Mouse (Mus musculus) hindbrain, embryonic 11.5 days (tissue): ENCODE results near the gene Rgs6. TPM values are rescaled to one million over a fixed set of nuclear protein-coding genes. Genes with fewer than 3 reads are reported as not detected.
A peak's percentile ranks its signal among the peaks of the same experiment; 100 is the strongest.

Source experiments
- ATAC-seq: fragments of 200-750 bp; cut with Nextera tagmentation; 2 replicates; pipeline ENCODE4 v1.8.0; 2017; ENCODE audit warnings: mild to moderate bottlenecking, moderate TSS enrichment, moderate library complexity; ENCODE audit not compliant: low FRiP score
- DNase-seq: peaks from one replicate; pipeline ENCODE4 v3.0.0-alpha.2; 2015; ENCODE audit warnings: low spot score
- H3K27ac ChIP-seq: fragments of 300-500 bp; sonication (generic); 2 replicates; pipeline ENCODE4 v1.5.1; 2014; ENCODE audit warnings: mild to moderate bottlenecking, low read depth, low read length
- H3K27me3 ChIP-seq: fragments of 300-500 bp; sonication (generic); 2 replicates; pipeline ENCODE4 v1.6.1; 2014; ENCODE audit warnings: mild to moderate bottlenecking, low read length, moderate library complexity, mixed read lengths; ENCODE audit not compliant: control insufficient read depth, insufficient read depth
- H3K36me3 ChIP-seq: fragments of 300-500 bp; sonication (generic); 2 replicates; pipeline ENCODE4 v1.6.1; 2014; ENCODE audit warnings: mild to moderate bottlenecking, low read length, moderate library complexity, mixed read lengths; ENCODE audit not compliant: control insufficient read depth, insufficient read depth
- H3K4me1 ChIP-seq: fragments of 300-500 bp; sonication (generic); replicated peaks from 2 replicates; pipeline ENCODE4 v1.6.1; 2014; ENCODE audit warnings: low read length, mixed read lengths; ENCODE audit not compliant: control insufficient read depth, insufficient read depth
- H3K4me2 ChIP-seq: fragments of 300-500 bp; sonication (generic); replicated peaks from 2 replicates; pipeline ENCODE4 v1.6.1; 2014; ENCODE audit warnings: mild to moderate bottlenecking, low read depth, low read length
- H3K4me3 ChIP-seq: fragments of 300-500 bp; sonication (generic); 2 replicates; pipeline ENCODE4 v1.5.1; 2014; ENCODE audit warnings: low read depth, low read length
- H3K9ac ChIP-seq: fragments of 300-500 bp; sonication (generic); 2 replicates; pipeline ENCODE4 v1.6.1; 2014; ENCODE audit warnings: low read depth, low read length
- H3K9me3 ChIP-seq: fragments of 300-500 bp; sonication (generic); 2 replicates; pipeline ENCODE4 v1.6.1; 2016; ENCODE audit warnings: low read length; ENCODE audit not compliant: control insufficient read depth
- WGBS: fragments of 180-500 bp; shearing (Covaris S2); extraction: QIAGEN DNeasy Blood & Tissue Kit; methylation state at CpG from one replicate; pipeline ENCODE4 v1.1.7; 2014; 5-methylcytosine and 5-hydroxymethylcytosine counted together
- polyA plus RNA-seq: library from polyadenylated mRNA; unstranded; fragments of >200 nt; fragmentation: Nextera tagmentation; extraction: Ambion mirVana; gene quantifications from 2 replicates; pipeline ENCODE4 v1.2.1, GENCODE M21; 2014

Rgs6 gene
- polyA plus RNA-seq, 1 experiment from 2014 or later: 0.22 TPM

DNA sequence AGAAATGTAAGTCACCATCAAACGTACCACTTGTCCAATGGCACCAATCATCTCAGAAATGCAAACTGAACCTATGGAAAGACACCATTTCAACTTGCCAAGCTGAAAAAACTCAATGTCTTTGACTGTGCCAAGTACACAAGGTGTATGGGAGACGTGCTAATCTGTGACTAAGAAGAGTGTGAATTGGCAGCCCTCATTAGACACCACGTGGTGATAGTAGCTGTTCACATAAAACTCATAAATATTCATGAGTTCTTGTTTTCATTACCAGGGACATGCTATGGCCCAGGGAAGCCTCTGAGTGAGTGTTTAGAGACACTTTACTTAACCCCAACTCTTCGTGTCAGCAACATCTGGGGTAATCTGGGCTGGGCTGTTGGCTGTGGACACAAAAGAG, 405.8 kb downstream of the Rgs6 start:
- DNase-seq: peak; percentile 16

DNA sequence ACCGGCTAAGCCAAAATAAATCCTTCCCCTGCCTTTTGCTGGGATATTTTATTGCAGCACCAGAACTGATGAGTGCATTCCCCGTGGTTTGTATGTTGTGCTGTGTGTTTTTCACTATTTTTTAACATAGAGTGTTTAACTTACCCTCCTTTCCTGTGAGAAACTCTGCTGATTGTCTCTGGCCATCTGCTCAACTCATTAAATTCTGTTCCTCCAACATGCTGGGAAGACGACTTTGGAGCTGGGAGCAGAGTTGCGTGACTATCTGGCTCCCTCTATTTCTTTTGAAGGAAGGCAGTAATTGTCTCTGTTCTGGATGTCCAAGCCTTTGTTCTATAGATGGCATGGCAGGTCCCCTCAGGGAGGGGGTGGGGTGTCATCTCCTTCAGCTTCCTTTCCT, 408.7 kb downstream of the Rgs6 start:
- no peak overlapping the region for H3K4me3 ChIP-seq
- ATAC-seq (no peak), DNase-seq (no peak)
- no peaks in the 10 kb centered on the region for H3K27me3 ChIP-seq
- no peak overlapping the region for H3K9ac ChIP-seq
- no peaks in the 10 kb centered on the region for H3K36me3 ChIP-seq
- WGBS: 40% methylated on average over 4 of the region's 4 CpGs
- H3K27ac ChIP-seq: no peak overlapping the region
- H3K4me2 ChIP-seq: no peak overlapping the region
- no peaks in the 10 kb centered on the region for H3K4me1 ChIP-seq
- H3K9me3 ChIP-seq: no peaks in the 10 kb centered on the region

More for the DNA sequence above, 405.8 kb downstream of the Rgs6 start:
- Histone ChIP-seq H3K27ac (no peak overlapping the region), H3K27me3 (no peaks in the 10 kb centered on the region), H3K36me3 (no peaks in the 10 kb centered on the region), H3K4me3 (no peak overlapping the region), H3K4me1 (no peaks in the 10 kb centered on the region), H3K4me2 (no peak overlapping the region), H3K9me3 (no peaks in the 10 kb centered on the region), H3K9ac (no peak overlapping the region)
- whole genome bisulfite sequencing: 35% methylated on average over 4 of the region's 4 CpGs
- peak; percentile 51; the same call in 1 of the 2 replicates for ATAC-seq

DNA sequence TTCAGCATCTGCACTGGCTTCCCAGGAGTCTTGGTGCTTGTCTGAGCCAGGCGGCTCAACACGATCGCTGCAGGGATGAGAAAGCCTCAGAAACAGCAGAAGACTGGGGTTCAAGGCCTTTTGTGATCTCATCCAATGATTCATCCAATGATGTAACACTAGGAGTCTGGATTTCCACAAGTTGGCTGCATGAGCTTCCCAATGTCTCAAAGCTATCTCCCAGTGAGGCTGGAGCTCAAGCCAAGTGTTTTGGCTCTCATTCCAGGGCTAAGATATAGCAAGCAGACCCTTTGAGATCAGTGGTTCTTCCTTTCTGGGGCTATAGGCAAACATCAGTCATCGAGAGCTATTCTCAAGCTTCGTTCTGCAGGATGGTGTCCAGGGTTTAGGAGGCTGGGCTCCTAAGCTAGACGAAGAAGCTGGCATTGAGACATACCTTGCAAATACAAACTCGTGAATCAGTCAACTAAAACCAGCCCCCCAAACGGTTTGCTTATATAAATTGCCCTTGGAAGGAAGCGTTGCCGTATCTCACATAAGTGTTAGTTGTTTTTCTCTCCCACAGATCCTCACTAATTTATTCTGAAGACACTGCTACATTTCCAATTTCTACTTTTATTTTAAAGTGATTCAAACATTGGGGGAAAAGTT, 410.7 kb downstream of the Rgs6 start:
- Histone ChIP-seq H3K4me2 (no peak overlapping the region), H3K9me3 (no peaks in the 10 kb centered on the region), H3K9ac (no peak overlapping the region), H3K27ac (no peak overlapping the region), H3K4me3 (no peak overlapping the region), H3K27me3 (no peaks in the 10 kb centered on the region), H3K36me3 (no peaks in the 10 kb centered on the region), H3K4me1 (no peaks in the 10 kb centered on the region)
- ATAC-seq (no peak), DNase-seq (no peak)
- 94% methylated on average over 10 of the region's 10 CpGs for WGBS

DNA sequence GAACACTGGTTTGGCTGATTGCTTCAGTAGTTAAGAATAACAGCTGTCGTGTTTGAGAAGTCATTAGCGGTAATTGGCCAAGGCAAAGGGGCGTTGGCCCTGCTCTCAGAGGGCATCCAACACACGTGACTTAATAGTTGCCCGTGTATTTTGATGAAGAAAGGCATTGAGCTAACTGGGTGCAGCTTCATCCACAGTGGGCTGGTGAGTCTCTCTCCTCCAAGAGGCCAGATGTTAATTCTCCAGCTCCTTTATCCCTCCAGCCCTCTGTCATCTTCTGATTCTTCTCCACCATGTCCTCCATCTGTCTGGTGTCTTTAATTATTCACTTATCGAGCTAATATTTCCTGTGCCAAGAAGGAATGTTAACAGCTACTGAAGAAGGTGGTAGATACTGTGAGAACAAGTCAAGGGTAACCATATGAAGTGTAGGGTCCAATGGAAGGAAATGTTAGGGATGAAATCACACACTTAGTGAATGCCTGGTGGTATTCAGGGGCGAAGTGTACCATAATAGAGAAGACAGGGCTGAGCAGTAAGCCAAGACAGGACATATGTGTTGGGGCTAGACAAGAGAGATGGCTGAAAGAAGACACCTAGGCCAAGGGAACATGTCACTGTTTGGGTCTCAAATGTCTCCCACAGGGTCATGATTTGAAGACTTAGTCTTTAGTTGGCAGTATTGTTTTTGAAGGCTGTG, 411.4 kb downstream of the Rgs6 start:
- no peaks in the 10 kb centered on the region for H3K4me1 ChIP-seq
- no peaks in the 10 kb centered on the region for H3K9me3 ChIP-seq
- H3K4me2 ChIP-seq: no peak overlapping the region
- DNase-seq (no peak), ATAC-seq (no peak)
- H3K4me3 ChIP-seq: no peak overlapping the region
- 90% methylated on average over 7 of the region's 7 CpGs for WGBS
- no peaks in the 10 kb centered on the region for H3K27me3 ChIP-seq
- H3K36me3 ChIP-seq: no peaks in the 10 kb centered on the region
- no peak overlapping the region for H3K27ac ChIP-seq
- H3K9ac ChIP-seq: no peak overlapping the region

DNA sequence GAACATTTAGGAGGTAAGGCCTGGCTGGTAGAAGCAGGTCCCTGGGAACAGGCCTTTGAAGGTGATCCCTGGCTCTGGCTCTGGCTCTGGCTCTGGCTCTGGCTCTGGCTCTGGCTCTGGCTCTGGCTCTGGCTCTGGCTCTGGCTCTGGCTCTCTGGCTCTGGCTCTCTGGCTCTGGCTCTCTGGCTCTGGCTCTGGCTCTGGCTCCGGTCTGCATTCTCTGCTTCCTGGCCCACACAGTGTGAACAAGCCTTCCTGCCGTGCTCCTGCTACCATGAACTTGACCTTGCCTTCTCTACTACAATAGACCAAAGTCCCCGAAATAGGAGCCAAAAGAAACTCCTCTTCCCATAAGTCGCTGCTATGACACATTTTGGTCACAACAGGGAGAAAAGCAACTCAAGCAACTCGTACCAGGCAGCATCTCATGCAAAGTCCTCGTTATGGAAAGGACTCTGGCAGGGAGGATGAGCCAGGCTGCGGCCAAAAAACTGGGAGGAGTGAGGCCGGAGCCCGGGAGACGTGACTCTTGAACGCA, 412.0 kb downstream of the Rgs6 start:
- no peaks in the 10 kb centered on the region for H3K36me3 ChIP-seq
- H3K9ac ChIP-seq: no peak overlapping the region
- H3K27ac ChIP-seq: no peak overlapping the region
- H3K4me3 ChIP-seq: no peak overlapping the region
- no peaks in the 10 kb centered on the region for H3K9me3 ChIP-seq
- no peak overlapping the region for H3K4me2 ChIP-seq
- ATAC-seq (no peak), DNase-seq (no peak)
- no peaks in the 10 kb centered on the region for H3K4me1 ChIP-seq
- no peaks in the 10 kb centered on the region for H3K27me3 ChIP-seq
- 90% methylated on average over 11 of the region's 11 CpGs for WGBS

DNA sequence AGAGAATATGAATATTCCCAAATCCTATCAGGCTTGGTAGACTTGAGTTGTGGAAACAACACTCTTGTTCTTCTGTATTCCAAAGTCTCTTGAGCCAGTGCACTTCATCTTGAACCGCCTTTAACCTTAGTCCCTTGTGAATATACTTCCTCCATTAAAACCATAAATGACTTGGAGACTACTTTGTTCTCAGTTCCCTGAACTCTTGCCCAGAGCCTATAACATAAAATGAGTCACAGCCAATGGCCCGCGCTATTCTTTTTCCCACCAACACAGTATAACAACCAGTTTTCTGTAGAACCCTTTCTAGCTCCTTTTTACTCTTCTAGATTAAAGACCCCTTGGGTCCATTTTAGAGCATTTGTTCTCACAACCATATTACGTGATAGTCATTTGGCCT, 412.9 kb downstream of the Rgs6 start:
- 89% methylated on average over 4 of the region's 4 CpGs for WGBS
- Histone ChIP-seq H3K4me2 (no peak overlapping the region), H3K27me3 (no peaks in the 10 kb centered on the region), H3K27ac (no peak overlapping the region), H3K36me3 (no peaks in the 10 kb centered on the region), H3K9ac (no peak overlapping the region), H3K9me3 (no peaks in the 10 kb centered on the region), H3K4me3 (no peak overlapping the region), H3K4me1 (no peaks in the 10 kb centered on the region)
- DNase-seq (no peak), ATAC-seq (no peak)

DNA sequence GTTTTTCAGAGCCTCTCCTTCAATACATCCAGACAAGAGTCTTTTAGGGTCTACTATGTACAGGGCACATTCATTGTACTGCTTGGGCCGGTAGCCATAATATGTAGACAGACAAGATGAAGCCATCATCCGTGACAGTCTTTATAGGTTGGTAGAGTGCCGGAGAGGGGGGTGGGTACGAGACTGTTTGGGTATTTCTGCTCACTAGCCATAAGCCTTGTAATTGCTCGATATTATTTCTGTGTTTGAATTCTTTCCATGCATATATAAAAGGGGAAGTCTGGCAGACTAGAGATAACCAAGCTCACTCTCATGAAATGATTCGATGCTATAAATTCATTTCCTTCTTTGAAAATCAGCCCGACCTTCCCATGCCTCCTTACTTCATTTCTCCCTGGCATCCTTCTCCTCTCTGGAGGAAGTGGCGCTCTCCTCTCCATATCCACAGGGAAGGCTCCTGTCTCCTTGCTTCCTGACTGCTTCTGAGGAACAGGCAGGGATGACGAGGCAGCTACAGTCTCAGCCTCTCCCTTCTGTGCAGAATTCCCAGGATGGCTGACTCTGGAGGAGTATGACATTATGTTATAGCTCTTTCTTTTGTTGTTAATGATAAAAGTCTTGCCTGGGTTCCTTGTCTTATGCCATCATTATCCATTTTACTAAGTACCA, 416.1 kb downstream of the Rgs6 start:
- Histone ChIP-seq H3K27me3 (no peaks in the 10 kb centered on the region), H3K4me2 (no peak overlapping the region), H3K9ac (no peak overlapping the region), H3K27ac (no peak overlapping the region), H3K4me3 (no peak overlapping the region), H3K9me3 (no peaks in the 10 kb centered on the region), H3K4me1 (no peaks in the 10 kb centered on the region), H3K36me3 (no peaks in the 10 kb centered on the region)
- DNase-seq: no peak
- ATAC-seq: no peak
- WGBS: 84% methylated on average over 9 of the region's 9 CpGs

DNA sequence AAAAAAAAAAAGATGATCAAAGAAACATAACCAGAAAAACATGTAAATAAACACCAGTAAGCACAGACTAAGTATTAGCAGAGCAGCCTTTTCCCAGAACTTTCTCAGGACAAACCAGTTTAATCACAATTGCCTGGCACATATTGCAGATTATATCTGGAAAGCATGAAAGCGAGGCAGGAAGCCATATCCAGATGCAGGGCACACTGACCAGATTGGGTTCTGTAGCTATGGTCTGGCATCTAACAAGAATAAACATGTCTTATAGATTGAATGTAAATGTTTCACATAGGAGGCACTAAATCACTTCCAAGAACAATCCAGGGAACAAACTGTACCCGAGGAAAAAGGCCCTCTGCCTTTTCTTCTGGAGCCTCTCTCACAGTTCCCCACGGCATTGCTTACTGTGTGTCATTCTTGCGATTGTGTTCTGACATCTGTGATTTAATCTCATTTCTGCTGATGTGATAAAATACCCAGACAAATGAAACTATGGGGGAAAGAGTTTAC, 423.0 kb downstream of the Rgs6 start:
- Histone ChIP-seq H3K4me2 (no peak overlapping the region), H3K9ac (no peak overlapping the region), H3K27me3 (no peaks in the 10 kb centered on the region), H3K27ac (no peak overlapping the region), H3K9me3 (no peaks in the 10 kb centered on the region), H3K4me1 (no peaks in the 10 kb centered on the region), H3K36me3 (no peaks in the 10 kb centered on the region), H3K4me3 (no peak overlapping the region)
- ATAC-seq (no peak), DNase-seq (no peak)
- WGBS: 91% methylated on average over 4 of the region's 4 CpGs
